Mouse (Mus musculus) adipocyte (in vitro differentiated cells): Measurements from ENCODE around the gene Dync1i2.
A peak's percentile ranks its signal among the peaks of the same experiment; 100 is the strongest.

Experiments used
- DNase-seq: peaks from one replicate; pipeline ENCODE4 v3.0.0-alpha.2; 2016; ENCODE audit warnings: low spot score

Gene Dync1i2

GRCm38 (mm10) chr2:71270085-71270484 lies 58.6 kb downstream of the Dync1i2 start:
- no peak for DNase-seq

DNA sequence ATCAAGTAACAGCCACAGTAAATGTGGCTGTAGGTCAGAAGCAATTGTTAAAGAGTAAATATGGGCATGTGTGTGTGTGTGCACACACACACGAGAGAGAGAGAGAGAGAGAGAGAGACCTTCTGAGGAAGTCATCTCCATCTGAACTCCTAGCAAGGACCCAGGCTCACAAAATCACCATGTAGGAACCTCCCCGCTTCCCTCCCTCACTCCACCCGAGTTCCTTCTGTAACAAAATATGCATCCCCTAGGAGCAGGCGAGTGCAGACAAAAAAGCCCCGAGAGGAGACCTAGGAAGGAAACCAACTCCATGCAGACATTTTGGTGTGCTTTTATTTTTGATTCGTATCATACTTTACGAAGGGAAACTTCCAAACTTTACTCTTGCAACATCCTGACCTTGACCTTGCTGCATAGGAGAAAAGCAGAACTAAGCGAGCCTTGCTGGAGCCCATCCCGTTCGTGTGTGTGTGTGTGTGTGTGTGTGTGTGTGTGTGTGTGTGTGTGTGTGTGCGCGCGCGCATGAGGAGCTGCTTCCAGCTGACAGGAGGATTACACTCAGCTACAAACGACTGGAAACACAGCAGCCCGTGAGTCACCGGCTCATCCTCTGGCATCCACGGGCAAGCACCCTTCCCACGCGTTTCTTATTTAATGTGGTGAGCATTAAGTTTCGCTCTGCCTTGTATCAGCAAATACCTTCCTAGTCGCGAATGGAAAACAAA lies 62.6 kb downstream of the Dync1i2 start:
- no peak for DNase-seq

GRCm38 (mm10) chr2:71275734-71276133 lies 64.2 kb downstream of the Dync1i2 start:
- DNase-seq, result no peak

- DNase-seq, result no peak
These were observed 67.6 kb downstream of the Dync1i2 start for GRCm38 (mm10) chr2:71278791-71279775.

- DNase-seq, result no peak
These were observed 70.5 kb downstream of the Dync1i2 start for GRCm38 (mm10) chr2:71281981-71282380.

GRCm38 (mm10) chr2:71290107-71290775 lies 78.7 kb downstream of the Dync1i2 start:
- DNase-seq, result no peak

GRCm38 (mm10) chr2:71291566-71291965 lies 80.1 kb downstream of the Dync1i2 start:
- DNase-seq, result no peak

- DNase-seq, result no peak
These were observed 82.5 kb downstream of the Dync1i2 start for GRCm38 (mm10) chr2:71293983-71294382.

DNA sequence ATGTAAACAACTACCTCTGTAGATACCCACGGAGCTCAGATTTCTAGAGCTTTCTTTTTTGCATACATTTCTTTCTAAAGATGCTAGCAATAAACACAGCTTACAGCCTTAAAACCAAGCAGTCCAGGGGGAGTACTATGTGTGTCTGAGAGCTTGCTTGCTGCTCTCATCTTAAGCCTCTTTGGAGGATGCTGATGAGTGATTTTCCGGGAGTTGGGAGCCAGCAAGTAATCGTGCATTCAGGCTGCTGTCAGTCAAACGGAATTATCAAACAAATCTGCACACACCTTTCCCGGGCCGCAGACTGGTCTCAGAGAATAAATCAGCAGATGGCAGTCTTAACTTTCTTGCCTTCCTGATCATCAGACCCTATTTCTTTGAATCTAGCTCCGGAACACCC lies 83.0 kb downstream of the Dync1i2 start:
- DNase-seq, result no peak

GRCm38 (mm10) chr2:71295844-71296243 lies 84.3 kb downstream of the Dync1i2 start:
- DNase-seq, result no peak

DNA sequence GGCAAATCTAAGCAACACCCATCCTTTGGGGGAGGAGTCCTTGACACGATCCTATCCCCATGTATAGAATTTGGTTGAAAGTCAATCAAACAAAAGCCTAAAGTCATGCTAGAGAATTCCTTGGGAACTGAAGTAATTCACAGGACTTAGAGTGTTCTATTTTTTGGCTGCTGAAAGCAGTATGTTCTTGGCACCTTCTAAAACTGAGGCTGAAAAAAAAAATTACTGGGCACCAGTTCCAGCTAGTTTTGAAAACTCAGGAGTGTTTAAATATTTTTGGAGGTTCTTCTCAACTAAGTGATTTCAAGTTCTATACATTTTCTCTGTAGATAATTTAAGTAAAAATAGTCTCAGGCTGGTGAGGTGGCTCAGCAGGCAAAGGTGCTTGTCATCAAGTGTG lies 86.0 kb downstream of the Dync1i2 start:
- peak; percentile 71 for DNase-seq

DNA sequence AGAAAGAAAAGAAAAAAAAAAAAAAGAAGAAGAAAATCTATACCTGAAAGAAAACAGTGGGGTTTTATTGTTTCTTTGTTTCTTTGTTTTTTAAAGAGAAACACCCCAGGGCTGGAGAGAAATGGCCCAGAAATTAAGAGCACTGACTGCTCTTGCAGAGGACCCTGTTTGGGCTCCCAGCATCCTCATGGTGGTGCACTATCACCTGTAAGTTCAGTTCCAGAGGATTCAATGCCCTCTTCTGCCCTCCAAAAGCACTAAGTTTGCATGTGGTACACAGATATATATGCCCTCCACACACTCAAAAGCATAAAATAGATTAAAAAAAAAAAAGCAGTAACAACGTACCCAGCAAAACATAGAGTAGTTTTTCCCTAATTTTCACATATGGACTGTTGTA lies 87.2 kb downstream of the Dync1i2 start:
- no peak for DNase-seq

DNA sequence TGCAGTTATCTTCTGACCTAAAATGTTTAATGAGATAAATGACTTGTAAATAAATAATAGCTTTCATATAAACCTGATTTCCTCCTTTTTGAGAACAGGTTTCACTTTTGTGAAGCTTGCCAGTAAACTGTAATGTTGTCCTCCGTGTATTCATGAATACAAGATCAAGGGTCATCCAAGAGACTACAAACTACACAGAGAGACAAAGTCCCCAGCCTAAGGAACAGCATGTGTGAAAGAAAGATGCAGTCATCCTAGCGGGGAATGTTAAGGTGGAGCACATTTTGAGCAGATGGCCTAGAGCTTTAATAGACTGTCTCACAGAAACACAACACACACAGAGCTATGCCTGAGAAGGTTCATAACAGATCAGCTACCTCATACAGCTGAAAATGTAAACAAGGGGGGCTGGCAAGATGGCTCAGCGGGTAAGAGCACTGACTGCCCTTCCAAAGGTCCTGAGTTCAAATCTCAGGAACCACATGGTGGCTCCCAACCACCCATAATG lies 90.7 kb downstream of the Dync1i2 start:
- DNase-seq, result no peak

GRCm38 (mm10) chr2:71303221-71303620 lies 91.7 kb downstream of the Dync1i2 start:
- DNase-seq, result peak; percentile 19

GRCm38 (mm10) chr2:71304821-71305220 lies 93.3 kb downstream of the Dync1i2 start:
- no peak for DNase-seq

DNA sequence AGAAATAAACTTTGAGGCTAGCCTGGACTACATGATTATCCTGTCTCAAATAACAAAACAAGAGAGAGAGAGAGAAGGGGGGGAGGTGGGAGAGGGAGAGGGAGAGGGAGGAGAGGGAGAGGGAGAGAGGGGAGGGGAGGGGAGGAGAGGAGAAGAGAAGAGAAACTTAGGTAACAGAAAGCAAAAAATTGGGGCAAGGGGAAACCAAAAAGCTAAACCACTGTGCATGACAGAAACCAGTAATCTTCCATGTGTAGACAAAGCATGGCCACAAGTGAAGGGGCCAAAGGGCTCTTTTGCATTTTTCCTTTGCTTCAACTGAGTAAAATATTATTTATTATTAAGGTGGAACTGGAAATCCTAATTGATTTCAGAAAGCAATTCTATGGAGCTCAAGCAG lies 94.9 kb downstream of the Dync1i2 start:
- DNase-seq, result no peak

GRCm38 (mm10) chr2:71309726-71310125 lies 98.2 kb downstream of the Dync1i2 start:
- DNase-seq, result no peak

- no peak for DNase-seq
These were observed 100.6 kb downstream of the Dync1i2 start for GRCm38 (mm10) chr2:71312067-71312466.
